Mouse (Mus musculus) ES-E14 (cell line): ENCODE results near the gene Gm8362.
"Not testable (repeated sequence)": the region's sequence is repeated elsewhere in the genome, so short reads cannot be mapped to it uniquely, and the experiment has no call there.

ENCODE experiments used
- CHD2 ChIP-seq: IDR thresholded peaks from 2 replicates; pipeline ENCODE4 v1.6.1; 2014; ENCODE audit warnings: mild to moderate bottlenecking, low read depth, low read length, inconsistent platforms
- HCFC1 ChIP-seq: IDR thresholded peaks from 2 replicates; pipeline ENCODE4 v1.6.1; 2012; ENCODE audit warnings: low read length, inconsistent platforms, borderline replicate concordance; ENCODE audit not compliant: insufficient read depth
- ZC3H11A ChIP-seq: IDR thresholded peaks from 2 replicates; pipeline ENCODE4 v1.6.1; 2012; ENCODE audit warnings: low read depth, mild to moderate bottlenecking, inconsistent platforms, low read length, borderline replicate concordance
- ZNF384 ChIP-seq: IDR thresholded peaks from 2 replicates; pipeline ENCODE4 v1.6.1; 2012; ENCODE audit warnings: low read depth, low read length, inconsistent platforms

DNA sequence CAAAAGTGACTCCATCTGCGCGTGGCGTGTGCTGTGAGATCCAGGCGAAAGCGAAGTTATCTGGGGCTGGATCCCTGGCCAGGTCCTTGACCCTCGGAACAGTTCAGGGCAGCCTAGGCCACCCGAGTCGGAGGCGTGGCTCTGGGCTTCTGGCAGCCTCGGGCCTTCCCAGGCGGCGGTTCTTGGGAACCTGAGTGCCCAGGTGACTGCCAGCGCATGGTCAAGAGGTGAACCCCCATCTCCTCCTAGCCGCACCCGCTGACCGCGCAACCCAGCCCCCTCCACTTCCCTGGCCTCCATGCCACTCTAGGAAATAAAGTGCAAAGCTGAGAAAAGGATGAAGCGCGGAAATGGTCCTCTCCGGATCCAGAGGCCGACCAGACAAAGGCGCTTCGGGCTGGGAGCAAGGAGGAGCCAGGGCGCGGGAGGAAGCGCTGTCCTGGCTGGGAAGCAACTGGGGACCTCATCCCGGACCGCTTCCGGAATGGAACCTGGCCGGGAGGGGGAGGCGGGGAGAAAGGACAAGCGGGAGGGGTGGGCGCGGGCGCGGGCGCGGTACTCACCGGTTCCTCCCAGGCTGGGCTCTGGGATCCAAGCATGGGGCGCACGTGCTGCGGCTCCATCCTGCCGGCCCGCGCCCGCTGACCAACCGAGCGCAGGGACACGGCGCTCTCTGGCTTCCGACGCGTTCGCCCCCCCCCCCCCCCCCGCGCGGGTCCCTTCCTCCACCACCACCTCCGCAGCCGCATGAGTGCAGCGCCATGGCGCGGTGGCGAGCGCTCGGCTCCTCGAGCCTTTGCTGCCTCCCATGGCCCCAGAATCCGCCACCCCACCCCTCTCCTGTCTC is 17.6 kb downstream of the Gm8362 start:
- TF ChIP-seq CHD2, ZNF384, HCFC1, ZC3H11A: not testable (repeated sequence)
